Mouse (Mus musculus) heart, embryonic 13.5 days (tissue): ENCODE measurements at regions not wholly inside any gene's neighbourhood (a gene's known extent, or its start where the extent isn't known, plus 50 kb on each side); places are given as distances from the start of the nearest gene placed in this dataset.

Source experiments
- ATAC-seq: fragments of 200-750 bp; cut with Nextera tagmentation; 2 replicates; pipeline ENCODE4 v1.8.0; 2017; ENCODE audit warnings: moderate TSS enrichment; ENCODE audit not compliant: insufficient number of reproducible peaks, low FRiP score, low TSS enrichment; ENCODE audit errors: extremely low read depth
- H3K27ac ChIP-seq: fragments of 300-500 bp; sonication (generic); replicated peaks from 2 replicates; pipeline ENCODE4 v1.5.1; 2015; ENCODE audit warnings: moderate library complexity, mild to moderate bottlenecking, inconsistent platforms
- H3K27me3 ChIP-seq: fragments of 300-500 bp; sonication (generic); replicated peaks from 2 replicates; pipeline ENCODE4 v1.6.1; 2015; ENCODE audit warnings: mild to moderate bottlenecking, inconsistent platforms
- H3K36me3 ChIP-seq: fragments of 300-500 bp; sonication (generic); 2 replicates; pipeline ENCODE4 v1.6.1; 2015; ENCODE audit warnings: mild to moderate bottlenecking, inconsistent platforms
- H3K4me1 ChIP-seq: fragments of 300-500 bp; sonication (generic); 2 replicates; pipeline ENCODE4 v1.6.1; 2015; ENCODE audit warnings: inconsistent platforms
- H3K4me2 ChIP-seq: fragments of 300-500 bp; sonication (generic); 2 replicates; pipeline ENCODE4 v1.6.1; 2015; ENCODE audit warnings: inconsistent platforms, mild to moderate bottlenecking, moderate library complexity
- H3K4me3 ChIP-seq: fragments of 300-500 bp; sonication (generic); 2 replicates; pipeline ENCODE4 v1.5.1; 2015; ENCODE audit warnings: moderate library complexity, mild to moderate bottlenecking, inconsistent platforms
- H3K9ac ChIP-seq: fragments of 300-500 bp; sonication (generic); 2 replicates; pipeline ENCODE4 v1.6.1; 2015; ENCODE audit warnings: inconsistent platforms, mild to moderate bottlenecking, moderate library complexity
- H3K9me3 ChIP-seq: fragments of 300-500 bp; sonication (generic); 2 replicates; pipeline ENCODE4 v1.6.1; 2016; ENCODE audit warnings: inconsistent platforms
- WGBS: fragments of 180-500 bp; shearing (Covaris S2); methylation state at CpG from one replicate; pipeline ENCODE4 v1.1.7; 2015; ENCODE audit warnings: mixed read lengths; 5-methylcytosine and 5-hydroxymethylcytosine counted together

- no peak for ATAC-seq
- Histone ChIP-seq H3K9me3 (peaks cover 3% of the 10 kb centered on the region; the same call in 1 of the 2 replicates), H3K27ac (peak overlapping the region; percentile 54; the same call in 1 of the 2 replicates), H3K4me1 (no peaks in the 10 kb centered on the region), H3K4me2 (no peak overlapping the region), H3K27me3 (no peaks in the 10 kb centered on the region), H3K4me3 (no peak overlapping the region), H3K36me3 (no peaks in the 10 kb centered on the region), H3K9ac (no peak overlapping the region)
- WGBS, result 63% methylated on average over 5 of the region's 5 CpGs
Observed at GRCm38 (mm10) chr3:80042756-80043484, 158.6 kb downstream of the Fam198b start.

- Histone ChIP-seq H3K4me2 (no peak overlapping the region), H3K27me3 (no peaks in the 10 kb centered on the region), H3K4me3 (no peak overlapping the region), H3K4me1 (peaks cover 32% of the 10 kb centered on the region), H3K36me3 (no peaks in the 10 kb centered on the region), H3K9ac (no peak overlapping the region), H3K9me3 (peaks cover 3% of the 10 kb centered on the region; the same call in 1 of the 2 replicates), H3K27ac (0 out of 2 replicates have a peak overlapping the region, but pooled peaks have one; percentile 32)
- ATAC-seq, result no peak
- 74% methylated on average over 5 of the region's 5 CpGs for WGBS
Observed at GRCm38 (mm10) chr3:80049495-80050225, 165.3 kb downstream of the Fam198b start.

- Histone ChIP-seq H3K4me1 (peaks cover 32% of the 10 kb centered on the region), H3K36me3 (no peaks in the 10 kb centered on the region), H3K4me3 (no peak overlapping the region), H3K4me2 (no peak overlapping the region), H3K9me3 (no peaks in the 10 kb centered on the region), H3K27ac (no peak overlapping the region), H3K9ac (no peak overlapping the region), H3K27me3 (no peaks in the 10 kb centered on the region)
- no peak for ATAC-seq
- WGBS, result 59% methylated on average over 4 of the region's 4 CpGs
Observed at GRCm38 (mm10) chr3:80050920-80051319, 166.6 kb downstream of the Fam198b start.

GRCm38 (mm10) chr3:80051963-80052362, 167.6 kb downstream of the Fam198b start:
- Histone ChIP-seq H3K36me3 (no peaks in the 10 kb centered on the region), H3K9ac (no peak overlapping the region), H3K4me3 (no peak overlapping the region), H3K27me3 (no peaks in the 10 kb centered on the region), H3K4me2 (no peak overlapping the region), H3K27ac (peak overlapping the region; percentile 73), H3K9me3 (no peaks in the 10 kb centered on the region), H3K4me1 (peaks cover 40% of the 10 kb centered on the region)
- 15% methylated on average over 4 of the region's 4 CpGs for WGBS
- no peak; the same call in 1 of the 2 replicates for ATAC-seq

GRCm38 (mm10) chr3:80052879-80053278, 168.5 kb downstream of the Fam198b start:
- Histone ChIP-seq H3K4me1 (peaks cover 45% of the 10 kb centered on the region), H3K9ac (no peak overlapping the region), H3K9me3 (no peaks in the 10 kb centered on the region), H3K4me2 (no peak overlapping the region), H3K27ac (peak overlapping the region; percentile 71), H3K36me3 (no peaks in the 10 kb centered on the region), H3K27me3 (no peaks in the 10 kb centered on the region), H3K4me3 (no peak overlapping the region)
- ATAC-seq, result no peak
- WGBS, result 5% methylated on average over 3 of the region's 3 CpGs

GRCm38 (mm10) chr3:80053435-80053834, 169.1 kb downstream of the Fam198b start:
- 62% methylated on average over 2 of the region's 2 CpGs for WGBS
- Histone ChIP-seq H3K4me2 (no peak overlapping the region), H3K4me3 (no peak overlapping the region), H3K9me3 (no peaks in the 10 kb centered on the region), H3K27ac (peak overlapping the region; percentile 71), H3K9ac (no peak overlapping the region), H3K27me3 (no peaks in the 10 kb centered on the region), H3K36me3 (no peaks in the 10 kb centered on the region), H3K4me1 (peaks cover 45% of the 10 kb centered on the region)
- no peak for ATAC-seq

- H3K9me3 ChIP-seq, result no peaks in the 10 kb centered on the region
- peak overlapping the region; percentile 43 for H3K27ac ChIP-seq
- WGBS, result 55% methylated on average over 6 of the region's 6 CpGs
- no peak overlapping the region for H3K9ac ChIP-seq
- no peaks in the 10 kb centered on the region for H3K36me3 ChIP-seq
- H3K27me3 ChIP-seq, result no peaks in the 10 kb centered on the region
- ATAC-seq, result no peak
- H3K4me1 ChIP-seq, result peaks cover 32% of the 10 kb centered on the region
- H3K4me2 ChIP-seq, result no peak overlapping the region
- no peak overlapping the region for H3K4me3 ChIP-seq
Observed at GRCm38 (mm10) chr3:80056636-80057350, 172.5 kb downstream of the Fam198b start.

GRCm38 (mm10) chr3:80058722-80059121, 174.4 kb downstream of the Fam198b start:
- no peak overlapping the region for H3K4me2 ChIP-seq
- H3K27ac ChIP-seq, result no peak overlapping the region
- no peaks in the 10 kb centered on the region for H3K27me3 ChIP-seq
- WGBS, result 31% methylated on average over 2 of the region's 2 CpGs
- no peaks in the 10 kb centered on the region for H3K9me3 ChIP-seq
- H3K36me3 ChIP-seq, result no peaks in the 10 kb centered on the region
- no peak overlapping the region for H3K4me3 ChIP-seq
- no peak overlapping the region for H3K9ac ChIP-seq
- peaks cover 18% of the 10 kb centered on the region for H3K4me1 ChIP-seq
- ATAC-seq, result no peak; the same call in 1 of the 2 replicates

GRCm38 (mm10) chr3:80070726-80071125, 186.4 kb downstream of the Fam198b start:
- H3K4me2 ChIP-seq, result no peak overlapping the region
- no peak overlapping the region for H3K4me3 ChIP-seq
- no peaks in the 10 kb centered on the region for H3K36me3 ChIP-seq
- H3K9me3 ChIP-seq, result no peaks in the 10 kb centered on the region
- no peaks in the 10 kb centered on the region for H3K27me3 ChIP-seq
- H3K4me1 ChIP-seq, result no peaks in the 10 kb centered on the region
- H3K9ac ChIP-seq, result no peak overlapping the region
- no peak for ATAC-seq
- 69% methylated on average over 5 of the region's 5 CpGs for WGBS
- no peak overlapping the region for H3K27ac ChIP-seq

GRCm38 (mm10) chr3:80079801-80080418, 195.6 kb downstream of the Fam198b start:
- Histone ChIP-seq H3K36me3 (no peaks in the 10 kb centered on the region), H3K9me3 (no peaks in the 10 kb centered on the region), H3K4me3 (peak overlapping the region; percentile 33), H3K4me2 (peak overlapping the region; percentile 61), H3K27me3 (no peaks in the 10 kb centered on the region), H3K27ac (no peak overlapping the region), H3K9ac (peak overlapping the region; percentile 64), H3K4me1 (peaks cover 3% of the 10 kb centered on the region; the same call in 1 of the 2 replicates)
- ATAC-seq, result no peak
- WGBS, result 12% methylated on average over 10 of the region's 10 CpGs

- no peak overlapping the region for H3K4me3 ChIP-seq
- no peaks in the 10 kb centered on the region for H3K36me3 ChIP-seq
- no peaks in the 10 kb centered on the region for H3K9me3 ChIP-seq
- H3K9ac ChIP-seq, result no peak overlapping the region
- H3K4me1 ChIP-seq, result peaks cover 3% of the 10 kb centered on the region; the same call in 1 of the 2 replicates
- no peak overlapping the region for H3K27ac ChIP-seq
- H3K27me3 ChIP-seq, result no peaks in the 10 kb centered on the region
- H3K4me2 ChIP-seq, result no peak overlapping the region
- ATAC-seq, result no peak
- WGBS, result 38% methylated on average over 7 of the region's 7 CpGs
Observed at GRCm38 (mm10) chr3:80081210-80081609, 196.9 kb downstream of the Fam198b start.
